Comparison of ENCODE assay signal across 25 mouse cellular contexts in genomic region chr11:117612885-117613284, GRCm38 (mm10). TPM values are rescaled to one million over a fixed set of nuclear protein-coding genes. Genes with fewer than 3 reads are reported as not detected.
A peak's percentile ranks its signal among the peaks of the same experiment; 100 is the strongest.
DNase-seq lines count a peak whose midpoint lies in the region; ATAC-seq and TF ChIP-seq lines count a peak whose summit lies in the region.
"Had no signal": no experiment of that assay in that cellular context is flagged by ENCODE, and none has a peak within 500 bp of the region (broad histone marks: within the 10 kb centered on the region; RNA-seq: fewer than 3 reads in every experiment).

No protein-coding gene starts in this region.

- H3K9ac ChIP-seq in forebrain, embryonic 14.5 days (ENCODE audit: low read length), result no peak overlapping the region
- H3K9ac ChIP-seq in forebrain, embryonic 15.5 days (replicated peaks), result no peak overlapping the region
- H3K9ac ChIP-seq: embryonic facial prominence, embryonic 13.5 days; embryonic facial prominence, embryonic 15.5 days; forebrain, embryonic 13.5 days had no signal

- no peaks in the 10 kb centered on the region for H3K9me3 ChIP-seq in forebrain, embryonic 14.5 days (replicated peaks; ENCODE audit: control insufficient read depth, low read length)
- H3K9me3 ChIP-seq in forebrain, embryonic 15.5 days, result no peaks in the 10 kb centered on the region
- H3K9me3 ChIP-seq: embryonic facial prominence, embryonic 13.5 days; embryonic facial prominence, embryonic 15.5 days; forebrain, embryonic 10.5 days; forebrain, embryonic 13.5 days; G1E had no signal

- no peaks in the 10 kb centered on the region for H3K27me3 ChIP-seq in forebrain, embryonic 14.5 days (replicated peaks; ENCODE audit: control insufficient read depth, insufficient read depth, low read length)
- no peaks in the 10 kb centered on the region for H3K27me3 ChIP-seq in forebrain, embryonic 15.5 days
- H3K27me3 ChIP-seq: CH12.LX had no signal

- no peak for TF ChIP-seq POLR2A in brain, embryonic 14.5 days (IDR thresholded peaks at IDR 0.05; ENCODE audit: borderline replicate concordance, extremely low read depth, insufficient read depth, insufficient read length, poor library complexity, severe bottlenecking)

- no peaks in the 10 kb centered on the region for H3K36me3 ChIP-seq in forebrain, embryonic 14.5 days (ENCODE audit: control insufficient read depth, insufficient read depth, low read length)
- H3K36me3 ChIP-seq in forebrain, embryonic 15.5 days, result no peaks in the 10 kb centered on the region
- H3K36me3 ChIP-seq: embryonic facial prominence, embryonic 13.5 days; embryonic facial prominence, embryonic 15.5 days; forebrain, embryonic 10.5 days; G1E had no signal

- H3K4me3 ChIP-seq in forebrain, embryonic 14.5 days (ENCODE audit: low read depth, low read length), result no peak overlapping the region
- no peak overlapping the region for H3K4me3 ChIP-seq in forebrain, embryonic 15.5 days
- H3K4me3 ChIP-seq: embryonic facial prominence, embryonic 13.5 days; embryonic facial prominence, embryonic 15.5 days; erythroblast, embryonic 14.5 days; forebrain, embryonic 10.5 days; forebrain, embryonic 13.5 days had no signal

- H3K27ac ChIP-seq in forebrain, embryonic 14.5 days (ENCODE audit: low read depth, low read length), result no peak overlapping the region
- H3K27ac ChIP-seq in forebrain, embryonic 15.5 days (replicated peaks), result no peak overlapping the region; the same call in 1 of the 2 replicates
- H3K27ac ChIP-seq: embryonic facial prominence, embryonic 13.5 days; embryonic facial prominence, embryonic 15.5 days; forebrain, embryonic 10.5 days; forebrain, embryonic 13.5 days had no signal

- H3K4me1 ChIP-seq in forebrain, embryonic 14.5 days (ENCODE audit: control insufficient read depth, insufficient read depth, low read length), result peaks cover 25% of the 10 kb centered on the region
- H3K4me1 ChIP-seq in forebrain, embryonic 15.5 days, result peaks cover 36% of the 10 kb centered on the region

- no peak for ATAC-seq in forebrain, embryonic 14.5 days
- no peak for ATAC-seq in forebrain, embryonic 15.5 days (replicated peaks)
- ATAC-seq: activated CD4-positive, CD25-positive, alpha-beta regulatory T cell, adult 4 months; CD4-positive, CD25-positive, alpha-beta regulatory T cell, adult 4 months; forebrain, embryonic 13.5 days; Patski had no signal

- 37% methylated on average over 7 of the region's 7 CpGs for WGBS in forebrain, embryonic 14.5 days
- WGBS in forebrain, embryonic 15.5 days, result 34% methylated on average over 7 of the region's 7 CpGs

- no peak for TF ChIP-seq CTCF in brain, embryonic 14.5 days (IDR thresholded peaks at IDR 0.05; ENCODE audit: borderline replicate concordance, extremely low read depth, insufficient read depth, insufficient read length)

- no peak overlapping the region for H3K4me2 ChIP-seq in forebrain, embryonic 14.5 days (ENCODE audit: low read length)
- H3K4me2 ChIP-seq in forebrain, embryonic 15.5 days (replicated peaks), result no peak overlapping the region
- H3K4me2 ChIP-seq: embryonic facial prominence, embryonic 13.5 days; embryonic facial prominence, embryonic 15.5 days; forebrain, embryonic 13.5 days had no signal

- peak; percentile 49 for DNase-seq in forebrain, embryonic 14.5 days (ENCODE audit: low spot score)
- DNase-seq in heart, adult 11 months, result peak; percentile 80
- DNase-seq in heart, adult 18-20 months, result no peak
- DNase-seq in brain, embryonic 14.5 days (ENCODE audit: low read depth), result peak; percentile 68
- DNase-seq: adrenal gland, adult 8-10 months; adrenal gland, postnatal 14 days; adrenal gland, postnatal 36 days; B cell, adult 2 months; cerebellum, adult 11 months; cerebellum, adult 18-20 months; cerebellum, adult 8-10 months; cerebellum, adult 9-11 months; cerebellum, postnatal 36 days; embryo, embryonic 11 days had no signal

RNA-seq across cellular contexts. Expression of gene Tnrc6c, which starts 41.2 kb away (rescaled TPM):
- polyA plus RNA-seq in forebrain, embryonic 14.5 days (2014; fragmentation: Nextera tagmentation; extraction: Ambion mirVana), result 20.0 and 24.5 TPM in 2 replicates
- polyA plus RNA-seq in forebrain, embryonic 15.5 days (2015; fragmentation: Nextera tagmentation; extraction: Ambion mirVana), result 29.2 and 31.0 TPM in 2 replicates
- total RNA-seq in heart, adult 18-20 months (2021), result 10 to 100 TPM; 28.1 to 32.0 TPM
- 54.3 and 82.0 TPM in 2 replicates for polyA plus RNA-seq in brain, embryonic 14.5 days (2012; rRNA removed)

Comparison
In these comparisons a context has a peak if more than half of its experiments do, and no peak if none do; other contexts are left out.
1. DNase-seq: peak in forebrain, embryonic 14.5 days (single experiment), heart, adult 11 months (single experiment) and brain, embryonic 14.5 days (single experiment); none in heart, adult 18-20 months (0 of 2).